Mouse (Mus musculus) MEL-GATA-1-ER (cell line): ENCODE results near the gene Litaf.
"Not testable (repeated sequence)": the region's sequence is repeated elsewhere in the genome, so short reads cannot be mapped to it uniquely, and the experiment has no call there.

ENCODE experiments used
- DNase-seq: peaks from one replicate; pipeline ENCODE4 v3.0.0-alpha.2; 2012; ENCODE audit warnings: low read depth; ENCODE audit errors: extremely low read depth

The Litaf gene

DNA sequence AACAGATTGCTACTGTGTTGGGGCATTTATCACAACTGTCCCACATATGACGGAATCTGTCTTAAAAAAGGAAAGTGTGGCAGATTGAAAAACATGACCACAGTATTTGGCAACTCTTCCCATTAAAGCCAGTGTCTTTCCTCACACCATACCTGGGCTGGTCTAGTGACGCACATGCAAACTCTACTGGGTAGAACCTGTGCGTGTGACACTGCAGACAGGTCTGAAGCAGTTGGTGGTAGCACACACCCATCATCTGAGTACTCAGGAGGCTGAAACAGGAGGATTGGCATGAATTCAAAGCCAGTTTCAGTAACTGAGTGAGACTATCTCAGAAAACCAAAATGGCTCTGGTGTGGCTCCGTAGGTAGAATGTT is 43.9 kb downstream of the Litaf start:
- DNase-seq: no peak

DNA sequence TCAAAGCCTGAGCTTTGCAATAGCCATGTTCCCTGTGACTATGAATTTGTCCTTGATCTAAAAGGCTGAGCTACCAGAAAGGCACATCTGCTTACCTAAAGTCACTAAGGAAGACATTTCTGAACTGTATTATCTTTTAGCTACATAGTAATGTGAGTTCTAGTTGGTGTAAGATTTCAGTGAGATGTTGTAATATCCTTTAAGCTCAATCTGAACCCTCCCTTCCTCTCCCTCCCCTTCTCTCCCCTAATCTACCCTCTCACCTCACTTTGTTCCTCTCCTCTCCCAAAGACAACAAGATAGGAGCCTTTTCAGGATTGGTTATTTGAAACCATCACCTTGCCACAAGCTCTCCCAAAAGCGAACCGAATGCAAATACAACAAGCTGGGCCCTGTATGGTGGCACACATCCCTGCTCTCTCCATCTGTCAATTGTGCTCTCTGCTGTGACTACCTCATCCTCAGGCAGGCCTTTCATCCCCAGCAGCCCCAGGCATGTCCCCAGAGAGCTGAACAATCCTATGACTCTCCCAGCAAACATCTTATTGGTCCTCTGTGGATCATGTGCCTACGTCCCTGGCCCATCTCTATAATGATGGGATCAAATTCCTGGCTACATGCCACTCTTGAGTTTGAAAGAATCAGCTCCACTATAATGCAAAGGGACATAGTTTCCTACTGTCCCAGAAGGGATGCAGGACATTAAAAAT is 44.4 kb downstream of the Litaf start:
- no peak for DNase-seq

DNA sequence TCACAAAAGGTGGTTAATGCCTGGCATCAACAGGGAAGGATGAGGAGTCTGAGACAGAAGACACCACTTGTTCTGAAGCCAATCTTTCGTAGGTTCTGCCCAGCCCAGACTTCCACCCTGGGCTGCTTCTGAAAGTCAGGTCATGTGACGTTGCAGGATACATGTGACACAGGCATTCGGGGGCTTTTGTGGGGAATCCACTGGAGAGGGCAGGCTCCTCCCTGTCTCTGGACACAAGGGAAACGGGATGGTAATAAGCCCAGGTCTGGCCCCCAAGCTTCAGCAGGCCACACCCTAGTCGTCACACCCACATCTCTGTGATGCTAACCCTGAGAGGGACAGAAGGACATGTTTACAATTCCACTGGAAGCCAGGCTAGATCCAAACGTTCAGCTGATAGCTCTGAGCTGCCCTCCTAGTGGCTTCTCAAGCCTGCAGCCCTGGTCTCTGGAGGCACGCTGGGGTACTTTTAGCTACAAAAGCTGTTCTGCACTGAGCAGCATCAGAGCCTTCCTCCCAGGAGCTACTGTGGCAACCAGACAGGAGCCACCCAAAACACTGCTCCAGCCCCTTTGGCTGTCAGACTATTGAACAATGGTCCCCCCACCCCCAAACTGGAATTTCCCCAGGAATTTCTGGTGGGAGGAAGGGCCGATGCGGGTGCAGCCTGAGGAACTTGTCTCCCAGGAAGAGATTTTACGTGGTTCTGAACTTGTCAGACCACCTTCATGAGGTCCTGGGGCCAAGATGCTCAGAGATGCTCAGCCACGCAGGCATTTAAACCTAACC is 48.0 kb downstream of the Litaf start:
- no peak for DNase-seq

DNA sequence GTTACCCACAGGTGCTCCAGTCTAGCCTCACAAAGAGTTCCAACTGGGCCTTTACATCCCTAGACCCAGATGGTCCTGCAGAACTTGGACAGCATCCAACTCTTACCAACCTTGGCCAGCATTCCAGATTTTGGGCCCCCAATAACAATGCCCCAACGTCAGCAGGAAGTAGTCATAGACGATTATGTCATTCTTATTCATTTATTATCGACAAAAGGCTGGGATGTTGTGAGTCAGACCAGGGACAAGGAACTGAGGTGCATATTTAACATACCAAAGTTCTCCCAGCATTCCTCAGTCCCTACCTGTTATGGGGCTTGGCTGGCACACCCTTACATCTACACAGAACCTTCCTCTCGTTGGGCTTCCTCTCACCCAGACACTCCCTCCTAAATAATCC is 49.6 kb downstream of the Litaf start:
- DNase-seq: no peak

DNA sequence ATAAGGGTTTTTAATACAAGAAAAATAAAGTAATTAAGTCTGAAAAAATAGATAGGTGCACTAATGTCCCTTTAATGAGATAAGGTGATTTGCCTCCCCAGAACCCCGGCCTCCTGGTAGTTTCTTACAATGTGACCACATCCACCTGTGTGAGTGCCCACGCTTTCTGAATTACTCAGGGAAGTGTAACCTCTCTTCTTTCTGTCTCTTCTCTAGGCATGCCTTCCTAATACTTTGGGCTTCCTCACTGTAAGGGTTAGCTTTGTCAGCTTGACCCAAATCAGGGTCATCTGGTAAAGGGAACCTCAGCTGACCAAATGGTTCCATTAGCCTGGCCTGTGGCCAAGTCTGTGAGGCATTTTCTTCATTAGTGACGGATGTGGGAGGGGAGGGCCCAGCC is 51.5 kb downstream of the Litaf start:
- DNase-seq: no peak

DNA sequence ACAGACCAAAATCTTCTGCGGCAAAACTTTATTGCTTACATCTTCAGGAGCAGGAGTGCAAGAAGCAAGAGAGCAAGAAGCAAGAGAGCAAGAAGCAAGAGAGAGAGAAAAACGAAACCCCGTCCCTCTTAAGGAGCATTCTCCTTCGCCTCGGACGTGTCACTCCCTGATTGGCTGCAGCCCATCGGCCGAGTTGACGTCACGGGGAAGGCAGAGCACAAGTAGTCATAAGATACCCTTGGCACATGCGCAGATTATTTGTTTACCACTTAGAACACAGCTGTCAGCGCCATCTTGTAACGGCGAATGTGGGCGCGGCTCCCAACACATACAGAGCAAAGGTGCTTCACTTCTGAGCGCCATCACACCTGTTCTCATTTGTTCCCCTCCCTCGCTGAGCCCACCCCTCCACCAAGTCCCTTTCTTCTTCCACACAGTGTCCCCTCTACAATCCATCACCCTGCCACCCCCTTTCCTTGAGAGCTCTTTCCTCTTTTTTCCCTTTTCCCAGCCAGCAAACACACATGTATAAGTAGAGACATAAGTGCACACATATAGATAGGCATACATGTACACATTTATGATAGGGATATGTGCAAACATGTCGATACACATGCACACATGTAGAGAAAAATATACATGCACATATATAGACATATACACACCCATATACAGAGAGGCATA is 52.4 kb downstream of the Litaf start:
- DNase-seq: not testable (repeated sequence)

DNA sequence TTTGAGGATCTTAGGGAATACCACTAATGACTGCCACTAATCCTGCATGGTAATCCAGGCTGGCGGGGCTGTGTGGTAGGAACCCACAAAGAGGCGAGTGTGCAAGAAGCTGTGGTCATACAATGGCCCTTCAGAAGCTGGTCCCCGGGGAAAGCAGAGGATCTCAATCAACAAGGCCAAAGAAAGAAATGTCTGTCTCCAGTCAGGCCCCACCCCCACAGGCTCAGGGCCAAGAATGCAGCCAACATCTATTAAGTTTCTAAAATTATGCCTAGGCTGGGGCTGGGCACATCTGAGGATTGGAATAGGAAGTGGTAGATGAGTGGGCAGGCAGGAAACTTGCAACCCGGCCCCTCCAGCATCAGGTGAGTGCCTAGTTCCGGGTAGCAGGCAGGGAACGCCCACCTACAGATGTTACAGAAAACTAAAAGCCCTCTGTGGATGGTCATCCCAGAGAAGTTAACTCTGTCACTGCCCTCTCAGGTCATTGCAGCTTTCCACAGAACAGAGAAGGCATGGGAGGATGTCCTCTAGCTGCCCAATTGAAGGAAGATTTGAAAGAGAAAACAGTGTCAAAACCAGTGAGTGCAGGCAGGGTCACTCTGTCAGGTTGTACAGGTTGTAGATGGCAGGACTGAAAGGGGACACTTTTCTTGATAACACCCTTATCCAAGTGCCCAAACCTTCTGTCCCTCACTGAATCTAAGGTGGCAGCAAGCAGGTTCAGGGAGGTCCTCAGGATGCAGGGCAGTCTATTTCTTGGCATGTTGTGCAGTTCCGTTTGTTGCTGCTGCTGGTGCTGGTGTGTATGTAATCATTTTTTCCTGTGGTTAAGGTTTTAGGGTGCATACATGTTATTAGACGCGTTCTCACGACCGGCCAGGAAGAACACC is 53.1 kb downstream of the Litaf start:
- DNase-seq: peak; percentile 78

DNA sequence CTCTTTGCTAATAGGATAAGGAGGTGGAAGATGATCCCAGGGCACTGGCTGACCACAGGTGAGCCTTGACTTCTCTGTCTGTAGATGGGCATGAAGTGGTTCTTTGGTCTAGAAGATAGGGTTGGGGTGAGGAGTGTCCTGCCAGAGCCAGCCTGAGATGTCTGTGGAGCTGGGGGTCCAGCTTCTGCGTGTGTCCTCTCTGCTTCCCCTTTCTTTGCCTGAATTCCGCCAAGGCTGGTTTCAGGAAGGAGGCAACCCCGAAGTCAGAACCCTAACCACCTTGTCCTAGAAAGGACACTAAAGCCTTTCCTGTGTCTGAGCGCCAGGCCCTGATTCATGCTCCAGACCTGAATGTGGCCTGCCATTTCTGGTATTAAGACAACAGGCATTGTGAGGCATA is 54.0 kb downstream of the Litaf start:
- DNase-seq: no peak

DNA sequence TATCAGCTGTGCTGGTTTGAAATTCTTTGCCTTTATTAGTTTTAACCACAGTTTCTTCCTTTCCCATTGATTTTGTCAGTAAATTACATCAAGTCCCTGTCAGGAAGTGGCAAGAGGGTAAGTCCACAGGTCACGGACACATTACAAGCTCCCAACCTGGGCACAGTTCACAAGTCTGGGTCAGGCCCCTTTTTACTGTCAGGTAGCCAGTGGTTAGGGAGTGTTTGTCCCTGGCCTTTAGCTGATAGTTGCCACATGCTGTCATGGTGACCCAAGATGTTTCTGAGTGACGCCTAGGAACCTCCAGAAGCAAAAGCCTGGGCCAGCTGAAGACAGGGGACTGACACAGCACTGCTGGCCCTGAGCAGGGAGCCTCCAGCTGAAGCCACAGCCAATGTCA is 54.8 kb downstream of the Litaf start:
- DNase-seq: no peak

DNA sequence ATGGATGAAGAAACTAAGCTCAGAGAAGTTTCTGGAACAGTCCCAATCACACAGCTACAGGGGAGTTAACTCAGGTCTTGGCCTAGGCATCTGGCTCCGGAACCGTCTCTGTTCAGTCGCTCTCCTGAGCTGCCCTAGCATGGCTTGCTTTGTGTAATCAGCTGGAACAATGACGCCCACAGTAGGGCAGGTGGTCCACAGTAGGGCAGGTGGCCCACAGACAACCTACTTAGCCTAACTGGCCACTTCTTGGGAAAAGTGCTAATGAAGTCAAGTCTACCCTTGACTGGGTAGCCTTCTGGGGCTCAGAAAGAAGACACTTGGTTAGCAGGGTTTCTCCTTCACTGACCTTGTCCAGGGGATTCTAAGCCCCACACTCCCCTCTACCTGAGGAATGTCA is 55.7 kb downstream of the Litaf start:
- DNase-seq: no peak

DNA sequence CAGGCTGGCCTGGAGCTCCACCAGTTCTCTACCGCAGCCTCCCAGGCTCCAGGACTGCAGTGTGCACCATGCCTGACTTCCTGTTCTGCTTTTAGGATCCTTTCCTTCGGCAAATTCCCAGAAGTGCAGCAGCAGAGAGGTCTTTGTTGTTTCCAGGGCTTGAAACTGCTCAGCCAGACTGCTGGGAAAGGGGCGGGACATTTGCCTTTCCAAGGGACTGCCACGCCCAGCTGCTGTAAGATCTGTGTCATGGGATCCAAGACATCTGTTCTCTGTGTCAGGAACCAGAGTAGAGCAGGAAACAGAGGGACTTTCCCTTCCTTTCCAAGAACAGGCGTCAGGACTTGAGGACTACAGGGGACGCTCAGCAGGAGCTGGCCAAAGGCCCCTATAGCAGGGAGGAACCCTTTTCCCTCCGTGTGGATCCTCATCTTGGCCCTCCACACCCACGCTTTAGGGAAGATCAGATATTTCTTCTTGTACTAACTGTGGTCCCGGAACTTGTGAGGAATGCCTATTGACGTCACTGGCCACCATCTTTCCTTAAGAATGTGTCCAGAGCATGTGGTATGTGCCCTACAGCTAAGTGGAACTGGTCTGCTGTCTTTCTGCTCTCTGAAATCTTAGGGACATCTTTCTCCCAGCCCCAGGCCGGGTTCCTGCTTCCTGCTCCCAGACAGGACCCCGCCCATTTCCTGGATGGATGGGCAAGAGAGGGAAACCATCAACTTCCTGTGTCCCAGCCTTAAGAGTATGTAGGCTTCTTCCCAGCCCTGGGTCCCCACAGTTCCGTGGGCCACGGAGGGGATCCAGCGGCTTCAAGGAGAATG is 57.6 kb downstream of the Litaf start:
- no peak for DNase-seq

DNA sequence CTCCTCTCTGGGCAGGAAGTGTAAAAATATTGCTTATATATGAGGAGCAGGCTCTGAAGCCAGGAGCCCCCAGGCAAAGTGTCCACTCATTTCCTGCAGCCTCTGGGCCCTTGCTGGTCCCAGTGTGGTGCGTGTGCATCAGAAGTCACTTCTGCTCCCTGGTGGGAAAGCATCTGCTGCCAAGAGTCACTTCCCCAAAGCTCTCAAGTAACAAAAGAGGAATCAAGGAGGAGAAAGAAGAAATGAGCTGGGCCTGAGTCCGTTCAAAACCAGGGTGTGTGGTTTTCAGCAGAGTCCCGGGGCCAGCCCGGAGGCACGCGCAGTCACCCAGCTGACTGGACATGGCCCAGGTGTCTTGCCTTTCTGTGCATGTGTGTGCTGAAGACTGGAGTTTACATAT is 59.9 kb downstream of the Litaf start:
- DNase-seq: peak; percentile 73

DNA sequence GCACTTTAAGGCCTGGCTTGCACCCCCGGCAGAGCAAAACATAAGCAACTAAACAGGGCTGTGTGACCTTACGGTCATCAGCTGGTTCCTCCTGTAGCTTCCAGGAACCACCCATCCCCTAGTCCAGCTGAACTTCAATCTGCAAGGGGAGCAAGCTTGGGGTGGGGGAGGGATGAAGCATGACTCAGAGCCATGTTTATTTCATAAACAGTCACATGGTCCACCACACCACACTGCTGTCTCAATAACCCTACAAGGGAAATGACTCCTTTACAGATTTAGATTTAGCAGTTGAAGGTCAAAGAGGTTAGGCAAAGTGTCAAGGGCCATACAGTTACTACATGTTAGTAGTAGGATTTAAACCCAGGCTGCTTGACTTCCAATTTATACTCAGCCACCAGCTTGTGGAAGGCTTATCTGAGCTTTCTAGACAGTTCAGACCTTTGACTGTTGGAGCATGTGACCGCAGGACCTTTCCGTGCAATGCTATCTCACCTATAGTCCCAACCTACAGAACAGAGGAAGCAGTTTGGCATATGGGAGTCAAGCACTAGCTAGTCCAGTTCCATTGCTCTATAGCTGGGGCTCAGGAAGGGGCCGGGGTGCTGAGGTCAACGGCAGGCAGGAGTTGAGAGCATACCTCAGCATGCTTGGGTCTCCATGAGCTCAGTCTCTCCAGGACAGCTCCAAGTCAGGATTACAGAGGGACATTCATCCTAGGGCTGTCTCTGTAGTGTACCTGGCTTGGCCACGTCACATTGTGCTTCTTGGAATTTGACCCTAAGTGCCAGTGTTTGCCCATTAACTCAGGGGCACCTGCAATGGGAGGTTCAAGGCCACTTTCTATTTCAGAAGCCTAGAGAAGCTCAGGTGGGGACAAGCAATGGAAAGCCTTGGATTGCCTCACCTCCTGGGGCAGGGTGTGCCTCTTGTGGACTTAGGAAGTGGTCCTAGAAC is 64.0 kb downstream of the Litaf start:
- no peak for DNase-seq

DNA sequence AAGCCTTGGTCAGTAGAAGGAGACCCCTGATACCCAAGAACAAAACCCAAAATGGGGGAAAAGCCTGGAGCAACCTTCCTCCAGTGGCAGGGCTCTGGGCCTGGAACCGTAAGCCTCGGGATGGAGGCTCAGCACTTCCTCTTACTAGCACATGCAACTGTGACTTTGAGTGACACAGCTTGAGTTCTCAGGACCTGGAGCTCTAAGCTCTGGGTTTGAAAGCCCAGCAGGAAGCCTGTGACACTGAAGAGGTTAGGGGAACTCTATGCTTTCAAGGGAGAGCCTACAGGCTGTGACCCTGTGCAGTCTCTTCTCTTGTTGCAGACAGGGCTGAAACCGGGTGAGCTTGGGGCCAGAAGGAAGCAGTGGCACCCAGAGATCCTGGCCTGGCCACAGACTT is 66.1 kb downstream of the Litaf start:
- DNase-seq: no peak

DNA sequence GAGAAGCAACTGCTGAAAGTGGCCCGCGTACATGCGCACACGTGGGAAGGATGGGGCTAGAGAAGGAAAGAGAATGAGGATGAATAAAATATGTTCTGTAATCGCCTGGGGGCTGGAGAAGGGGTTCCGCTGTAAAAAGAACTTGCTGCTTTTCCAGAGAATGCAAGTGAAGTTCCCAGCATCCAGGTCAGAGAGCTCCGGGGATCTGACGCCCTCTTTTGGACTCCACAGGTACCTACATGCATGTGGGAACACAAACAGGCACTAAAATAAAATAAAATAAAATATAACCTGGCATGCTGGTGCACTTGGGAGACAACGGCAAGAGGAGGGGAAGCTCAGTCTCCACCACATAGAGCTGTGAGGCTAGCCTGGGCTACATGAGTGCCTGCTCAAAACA is 67.7 kb downstream of the Litaf start:
- DNase-seq: no peak

DNA sequence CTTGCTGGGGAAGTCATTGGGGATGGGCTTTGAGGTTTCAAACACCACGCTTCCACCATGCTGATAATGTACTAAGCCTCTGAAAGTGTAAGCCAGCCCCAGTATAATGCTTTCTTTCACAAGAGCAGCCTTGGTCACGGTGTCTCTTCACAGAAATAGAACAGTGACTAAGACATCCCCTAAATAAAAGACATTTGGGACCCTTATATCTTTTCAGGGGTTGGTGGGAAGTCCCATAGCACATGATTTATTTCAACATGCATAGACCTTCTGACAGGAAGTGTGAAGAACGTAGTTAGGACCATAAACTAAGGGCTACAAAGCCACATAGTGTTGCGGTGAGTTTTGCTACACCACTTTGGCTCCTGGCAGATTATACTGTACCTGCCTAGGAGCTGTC is 69.4 kb downstream of the Litaf start:
- no peak for DNase-seq

DNA sequence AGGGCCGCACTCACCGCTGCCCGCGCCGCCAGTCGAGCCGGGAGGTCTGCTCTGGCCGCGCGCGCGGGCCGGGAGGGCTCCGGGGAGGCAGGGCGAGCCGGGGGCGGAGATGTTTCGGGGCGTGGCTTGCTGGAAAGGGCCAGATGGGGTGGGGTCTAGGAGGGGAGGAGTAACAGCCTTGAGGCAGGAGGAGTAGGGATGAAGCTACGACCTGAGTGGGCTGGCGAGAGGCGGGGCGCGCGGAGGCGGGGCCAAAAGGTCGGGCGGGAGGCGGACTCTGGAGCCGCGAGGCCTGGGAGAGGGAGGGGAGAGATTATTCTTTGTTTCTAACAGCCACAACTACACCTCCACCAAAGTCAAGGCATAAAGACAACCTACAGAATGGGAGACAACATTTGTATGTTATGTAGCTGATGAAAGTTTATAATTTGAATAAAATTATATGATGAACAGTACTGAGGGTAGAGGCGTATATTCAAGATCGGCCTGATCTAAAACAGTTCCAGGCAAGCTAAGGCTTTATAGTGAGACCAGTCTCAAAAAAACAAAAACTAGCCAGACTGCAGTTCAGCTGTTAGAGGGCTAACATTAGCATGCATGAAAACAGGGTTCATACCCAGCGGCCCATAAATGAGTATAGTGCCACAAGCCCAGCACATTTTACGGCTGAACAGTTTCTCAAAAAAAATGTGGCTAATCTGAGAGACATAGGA is 72.8 kb downstream of the Litaf start:
- DNase-seq: peak; percentile 77

DNA sequence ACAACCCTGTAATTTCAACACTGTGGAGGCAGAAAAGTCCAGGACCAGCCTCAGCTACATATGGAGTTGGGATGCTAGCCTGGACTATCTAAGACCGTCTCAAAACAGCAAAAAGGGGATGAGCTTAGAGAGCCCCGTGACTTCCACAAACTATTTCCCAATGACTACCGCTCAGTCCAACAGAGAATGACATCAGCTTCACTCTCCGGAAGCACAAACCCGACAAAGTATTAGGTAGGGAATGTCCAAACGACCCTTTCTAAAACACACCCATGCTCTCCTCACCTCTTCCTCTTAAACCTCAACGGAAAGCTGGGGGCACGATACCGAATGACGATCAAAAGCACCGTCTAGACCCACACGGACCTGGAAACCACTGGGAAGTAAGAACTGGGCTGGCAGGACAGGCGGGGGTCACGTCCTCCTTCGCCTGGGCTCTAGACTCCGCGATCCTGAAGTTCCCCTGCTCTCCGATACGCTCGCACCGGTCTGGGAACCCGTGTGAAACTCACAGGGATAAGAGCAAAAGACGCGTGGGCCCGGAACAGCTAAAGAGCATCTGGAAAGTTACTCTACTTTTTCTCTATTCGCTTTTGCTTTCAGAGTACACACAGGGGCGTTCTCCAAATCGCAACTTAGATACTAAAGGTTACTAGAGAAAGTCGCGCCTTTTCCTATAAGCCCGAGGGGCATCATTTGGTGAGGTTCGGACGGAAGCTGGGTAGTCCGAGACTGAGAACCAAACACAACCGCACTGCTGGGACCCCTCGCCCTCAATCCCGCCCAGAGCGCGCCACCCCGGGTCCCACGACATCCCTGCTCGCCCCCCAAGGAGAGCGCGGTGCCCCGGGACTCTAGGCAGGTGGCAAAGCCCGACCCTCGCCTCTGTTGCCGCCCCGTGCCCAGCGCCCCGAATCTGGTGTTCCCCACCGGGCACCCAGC is 73.6 kb downstream of the Litaf start:
- DNase-seq: peak; percentile 62
